Mouse (Mus musculus): ENCODE measurements around the gene Col25a1. TPM values are rescaled to one million over a fixed set of nuclear protein-coding genes. Genes with fewer than 3 reads are reported as not detected.

The Col25a1 gene
- total RNA-seq, 2 experiments from 2014 or later = 70.7 to 71.0 TPM

Other genes starting within 250 kb of the Col25a1 start
- 1 to 10 TPM; 6.3 to 7.6 TPM for gene Casp6, start 230.1 kb upstream of the Col25a1 start, total RNA-seq (2021)
- 1 to 10 TPM; 2.9 to 3.3 TPM for gene Mcub, start 161.3 kb upstream of the Col25a1 start, total RNA-seq (2021)
- 10 to 100 TPM; 52.5 to 58.7 TPM for gene Sec24b, start 69.9 kb upstream of the Col25a1 start, total RNA-seq (2021)